In genomic region chr2:154776496-154776895, GRCm38 (mm10) we compare ENCODE assay signal across 27 mouse cellular contexts. TPM values are rescaled to one million over a fixed set of nuclear protein-coding genes. Genes with fewer than 3 reads are reported as not detected.
A peak's percentile ranks its signal among the peaks of the same experiment; 100 is the strongest.
DNase-seq lines count a peak whose midpoint lies in the region; ATAC-seq and TF ChIP-seq lines count a peak whose summit lies in the region.
"Had no signal": no experiment of that assay in that cellular context is flagged by ENCODE, and none has a peak within 500 bp of the region (broad histone marks: within the 10 kb centered on the region; RNA-seq: fewer than 3 reads in every experiment).

No protein-coding gene starts in this region.

- 0 out of 2 replicates have a peak, but pooled peaks cover 2% of the 10 kb centered on the region for H3K9me3 ChIP-seq in heart, embryonic 11.5 days (replicated peaks; ENCODE audit: control insufficient read depth, low read length)
- H3K9me3 ChIP-seq: embryonic facial prominence, embryonic 13.5 days; heart, embryonic 13.5 days; hindbrain, embryonic 15.5 days had no signal

- no peaks in the 10 kb centered on the region for H3K4me1 ChIP-seq in heart, embryonic 11.5 days (ENCODE audit: control insufficient read depth, insufficient read depth, low read length)
- H3K4me1 ChIP-seq in testis, adult 2 months (ENCODE audit: control insufficient read depth, insufficient read depth, low read length): no peaks in the 10 kb centered on the region
- H3K4me1 ChIP-seq: forebrain, embryonic 12.5 days; hindbrain, embryonic 15.5 days had no signal

- TF ChIP-seq CTCF in testis, adult 2 months (IDR thresholded peaks at IDR 0.05; ENCODE audit: control insufficient read depth, insufficient read depth, insufficient replicate concordance, low read depth, low read length): no peak

- ATAC-seq in heart, embryonic 11.5 days (replicated peaks; ENCODE audit: insufficient number of reproducible peaks, low FRiP score, low TSS enrichment): no peak
- ATAC-seq in megakaryocyte, adult 5-6 weeks (ENCODE audit: poor library complexity, severe bottlenecking): no peak
- ATAC-seq: activated CD4-positive, CD25-positive, alpha-beta regulatory T cell, adult 4 months; forebrain, embryonic 16.5 days had no signal

- no peak overlapping the region for H3K27ac ChIP-seq in heart, embryonic 11.5 days (ENCODE audit: low read depth, low read length)
- H3K27ac ChIP-seq in testis, adult 2 months (ENCODE audit: control insufficient read depth, insufficient read depth, low read depth, low read length): peak overlapping the region; percentile 47; the same call in 1 of the 2 replicates
- H3K27ac ChIP-seq: embryonic facial prominence, embryonic 13.5 days; forebrain, embryonic 12.5 days; heart, embryonic 13.5 days; hindbrain, embryonic 15.5 days had no signal

- no peak overlapping the region for H3K9ac ChIP-seq in heart, embryonic 11.5 days (ENCODE audit: low read depth, low read length)
- H3K9ac ChIP-seq: embryonic facial prominence, embryonic 13.5 days; forebrain, embryonic 12.5 days; heart, embryonic 13.5 days; hindbrain, embryonic 15.5 days had no signal

- H3K4me3 ChIP-seq in heart, embryonic 11.5 days (ENCODE audit: low read depth, low read length): no peak overlapping the region
- no peak overlapping the region for H3K4me3 ChIP-seq in testis, adult 2 months (ENCODE audit: control insufficient read depth, low read depth, low read length)
- H3K4me3 ChIP-seq: embryonic facial prominence, embryonic 13.5 days; forebrain, embryonic 12.5 days; heart, embryonic 13.5 days; hindbrain, embryonic 15.5 days had no signal

- WGBS in heart, embryonic 11.5 days (ENCODE audit: insufficient replicate concordance): 49% methylated on average over 7 of the region's 7 CpGs

- no peak overlapping the region for H3K4me2 ChIP-seq in heart, embryonic 11.5 days
- H3K4me2 ChIP-seq: embryonic facial prominence, embryonic 13.5 days; forebrain, embryonic 12.5 days; heart, embryonic 13.5 days; hindbrain, embryonic 15.5 days had no signal

- DNase-seq in heart, adult 11 months: peak; percentile 80
- peak; percentile 32 for DNase-seq in ZHBTc4 (ENCODE audit: low read depth, low spot score)
- DNase-seq in adrenal gland, postnatal 10 days: peak; percentile 77
- no peak for DNase-seq in cerebellum, adult 9-10 months
- DNase-seq in left cerebral cortex, postnatal 4 days: no peak
- DNase-seq: cerebellum, adult 11-12 months; cerebellum, adult 9-11 months; cerebellum, postnatal 36 days; gastrocnemius, postnatal 14 days; heart, postnatal 36 days had no signal

- TF ChIP-seq POLR2A in testis, adult 2 months (IDR thresholded peaks at IDR 0.05; ENCODE audit: control insufficient read depth, low read depth, low read length): no peak

- no peaks in the 10 kb centered on the region for H3K36me3 ChIP-seq in heart, embryonic 11.5 days (ENCODE audit: control insufficient read depth, insufficient read depth, low read length)
- no peaks in the 10 kb centered on the region for H3K36me3 ChIP-seq in testis, adult 2 months (ENCODE audit: control insufficient read depth, insufficient read depth, low read length)
- H3K36me3 ChIP-seq: embryonic facial prominence, embryonic 13.5 days; forebrain, embryonic 12.5 days; heart, embryonic 13.5 days; hindbrain, embryonic 15.5 days had no signal

- intact Hi-C loops in left cerebral cortex, postnatal 4 days (cut with DNase I): loop anchor here (10.0 kb wide), 1 partner anchor 62 kb away; no protein-coding TSS in a partner anchor

- no peaks in the 10 kb centered on the region for H3K27me3 ChIP-seq in heart, embryonic 11.5 days (ENCODE audit: control insufficient read depth, insufficient read depth, low read length)
- H3K27me3 ChIP-seq in testis, adult 2 months (ENCODE audit: control insufficient read depth, insufficient read depth, low read length): no peaks in the 10 kb centered on the region
- H3K27me3 ChIP-seq: embryonic facial prominence, embryonic 13.5 days; forebrain, embryonic 12.5 days; heart, embryonic 13.5 days; hindbrain, embryonic 15.5 days had no signal

RNA-seq across cellular contexts. Expression of gene Gm14214, which starts 6.7 kb away (rescaled TPM):
- polyA plus RNA-seq in heart, embryonic 11.5 days (2014; fragmentation: Nextera tagmentation; extraction: Ambion mirVana): not detected in 2 replicates
- total RNA-seq in adrenal gland, postnatal 10 days (2021): not detected
- not detected in 2 replicates for polyA plus RNA-seq in testis, adult 2 months (2012; rRNA removed)
- not detected in 2 replicates for total RNA-seq in megakaryocyte, adult 5-6 weeks (2015)
- not detected in 2 replicates for total RNA-seq in megakaryocyte, adult 5-6 weeks (2017)
- total RNA-seq in left cerebral cortex, postnatal 4 days (2021): not detected
- total RNA-seq: gastrocnemius, adult 18-20 months; gastrocnemius, postnatal 14 days; heart, adult 8-10 months; heart, postnatal 36 days; MEL had no signal
- polyA plus RNA-seq: C2C12; embryonic facial prominence, embryonic 13.5 days; forebrain, embryonic 12.5 days; forebrain, embryonic 16.5 days; frontal cortex, adult 2 months; gonadal fat pad, adult 2 months; heart, embryonic 13.5 days; heart, postnatal 0 days; hindbrain, embryonic 11.5 days; hindbrain, embryonic 15.5 days had no signal

RNA-seq across cellular contexts. Expression of gene Raly, which starts 14.4 kb away (rescaled TPM):
- 42.9 and 63.5 TPM in 2 replicates for polyA plus RNA-seq in heart, embryonic 11.5 days (2014; fragmentation: Nextera tagmentation; extraction: Ambion mirVana)
- 100 to 1,000 TPM; 170 to 177 TPM for total RNA-seq in adrenal gland, postnatal 10 days (2021)
- 62.8 and 64.0 TPM in 2 replicates for polyA plus RNA-seq in testis, adult 2 months (2012; rRNA removed)
- total RNA-seq in megakaryocyte, adult 5-6 weeks (2015): 86.8 and 92.8 TPM in 2 replicates
- total RNA-seq in megakaryocyte, adult 5-6 weeks (2017): 164 and 176 TPM in 2 replicates
- total RNA-seq in left cerebral cortex, postnatal 4 days (2021): 100 to 1,000 TPM; 139 to 160 TPM

RNA-seq across cellular contexts. Expression of gene a, which starts 14.7 kb away (rescaled TPM):
- 0.34 and 0.49 TPM in 2 replicates for polyA plus RNA-seq in heart, embryonic 11.5 days (2014; fragmentation: Nextera tagmentation; extraction: Ambion mirVana)
- total RNA-seq in adrenal gland, postnatal 10 days (2021): not detected
- polyA plus RNA-seq in testis, adult 2 months (2012; rRNA removed): 1.4 and 2.9 TPM in 2 replicates
- 0.39 TPM in 1 of 2 replicates, not detected in the other for total RNA-seq in megakaryocyte, adult 5-6 weeks (2015)
- not detected in 2 replicates for total RNA-seq in megakaryocyte, adult 5-6 weeks (2017)
- total RNA-seq in left cerebral cortex, postnatal 4 days (2021): 1 to 10 TPM in 1 of 2 experiments, not detected in 1; 1.1 TPM
- total RNA-seq: gastrocnemius, adult 18-20 months; gastrocnemius, postnatal 14 days; heart, adult 8-10 months; heart, postnatal 36 days; MEL had no signal
- polyA plus RNA-seq: activated CD4-positive, CD25-positive, alpha-beta regulatory T cell, adult 4 months; C2C12; heart, postnatal 0 days had no signal

Comparison
In these comparisons a context has a peak if more than half of its experiments do, and no peak if none do; other contexts are left out.
1. DNase-seq: peak in heart, adult 11 months (single experiment), ZHBTc4 (single experiment) and adrenal gland, postnatal 10 days (single experiment); none in cerebellum, adult 9-10 months (single experiment) and left cerebral cortex, postnatal 4 days (single experiment).